Mouse (Mus musculus): ENCODE results near the gene Tnrc6b. TPM values are rescaled to one million over a fixed set of nuclear protein-coding genes. Genes with fewer than 3 reads are reported as not detected.
"Not testable (repeated sequence)": the region's sequence is repeated elsewhere in the genome, so short reads cannot be mapped to it uniquely, and the experiment has no call there.

The Tnrc6b gene
- polyA plus RNA-seq, 1 experiment from 2014 or later, result 24.9 TPM

GRCm38 (mm10) chr15:80722366-80722765 lies 11.3 kb downstream of the Tnrc6b start:
- H3K4me3 ChIP-seq (ENCODE audit: low read depth, low read length), result no peak overlapping the region
- no peaks in the 10 kb centered on the region for H3K36me3 ChIP-seq (ENCODE audit: control insufficient read depth, insufficient read depth, low read length)
- H3K4me1 ChIP-seq (replicated peaks; ENCODE audit: control insufficient read depth, insufficient read depth, low read length), result no peaks in the 10 kb centered on the region
- ATAC-seq (ENCODE audit: low FRiP score) (no peak), DNase-seq (ENCODE audit: low spot score) (no peak)
- H3K9ac ChIP-seq (ENCODE audit: low read depth, low read length), result no peak overlapping the region
- no peaks in the 10 kb centered on the region for H3K27me3 ChIP-seq (ENCODE audit: control insufficient read depth, insufficient read depth, low read length)
- 64% methylated on average over 3 of the region's 3 CpGs for WGBS
- no peak overlapping the region for H3K27ac ChIP-seq (ENCODE audit: low read depth, low read length)
- H3K4me2 ChIP-seq (replicated peaks; ENCODE audit: low read depth, low read length), result no peak overlapping the region
- H3K9me3 ChIP-seq (ENCODE audit: control insufficient read depth, low read length), result no peaks in the 10 kb centered on the region

- H3K4me1 ChIP-seq (replicated peaks; ENCODE audit: control insufficient read depth, insufficient read depth, low read length), result no peaks in the 10 kb centered on the region
- H3K4me2 ChIP-seq (replicated peaks; ENCODE audit: low read depth, low read length), result no peak overlapping the region
- H3K27ac ChIP-seq (ENCODE audit: low read depth, low read length), result no peak overlapping the region
- ATAC-seq (ENCODE audit: low FRiP score) (no peak), DNase-seq (ENCODE audit: low spot score) (no peak)
- H3K9ac ChIP-seq (ENCODE audit: low read depth, low read length), result no peak overlapping the region
- H3K27me3 ChIP-seq (ENCODE audit: control insufficient read depth, insufficient read depth, low read length), result no peaks in the 10 kb centered on the region
- no peak overlapping the region for H3K4me3 ChIP-seq (ENCODE audit: low read depth, low read length)
- 65% methylated on average over 2 of the region's 2 CpGs for WGBS
- H3K9me3 ChIP-seq (ENCODE audit: control insufficient read depth, low read length), result no peaks in the 10 kb centered on the region
- no peaks in the 10 kb centered on the region for H3K36me3 ChIP-seq (ENCODE audit: control insufficient read depth, insufficient read depth, low read length)
Observed at GRCm38 (mm10) chr15:80729477-80729876, 18.4 kb downstream of the Tnrc6b start.

DNA sequence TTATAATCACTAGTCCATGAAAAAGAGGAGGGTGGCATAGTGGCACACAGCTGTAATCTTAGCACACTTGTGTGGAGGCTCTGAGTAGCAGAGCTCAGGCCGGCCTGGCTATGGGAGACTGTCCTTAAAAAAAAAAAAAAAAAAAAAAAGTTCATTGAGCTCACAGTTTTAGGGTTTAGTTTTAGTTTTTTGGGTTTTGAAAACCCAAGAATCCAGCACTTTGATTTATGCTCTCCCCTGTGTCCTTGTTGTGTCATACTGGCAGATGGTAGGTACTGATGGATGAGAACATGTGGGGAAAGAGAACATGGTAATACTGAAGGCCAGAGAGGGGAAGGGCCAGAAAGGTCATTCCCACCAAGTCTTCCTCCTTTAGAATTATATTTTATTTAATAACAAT lies 19.9 kb downstream of the Tnrc6b start:
- no peaks in the 10 kb centered on the region for H3K27me3 ChIP-seq (ENCODE audit: control insufficient read depth, insufficient read depth, low read length)
- H3K4me2 ChIP-seq (replicated peaks; ENCODE audit: low read depth, low read length), result no peak overlapping the region
- DNase-seq (ENCODE audit: low spot score) (no peak), ATAC-seq (ENCODE audit: low FRiP score) (no peak)
- H3K9me3 ChIP-seq (ENCODE audit: control insufficient read depth, low read length), result no peaks in the 10 kb centered on the region
- 97% methylated on average over 1 of the region's 1 CpGs for WGBS
- H3K27ac ChIP-seq (ENCODE audit: low read depth, low read length), result no peak overlapping the region
- no peaks in the 10 kb centered on the region for H3K4me1 ChIP-seq (replicated peaks; ENCODE audit: control insufficient read depth, insufficient read depth, low read length)
- no peak overlapping the region for H3K4me3 ChIP-seq (ENCODE audit: low read depth, low read length)
- no peak overlapping the region for H3K9ac ChIP-seq (ENCODE audit: low read depth, low read length)
- no peaks in the 10 kb centered on the region for H3K36me3 ChIP-seq (ENCODE audit: control insufficient read depth, insufficient read depth, low read length)

DNA sequence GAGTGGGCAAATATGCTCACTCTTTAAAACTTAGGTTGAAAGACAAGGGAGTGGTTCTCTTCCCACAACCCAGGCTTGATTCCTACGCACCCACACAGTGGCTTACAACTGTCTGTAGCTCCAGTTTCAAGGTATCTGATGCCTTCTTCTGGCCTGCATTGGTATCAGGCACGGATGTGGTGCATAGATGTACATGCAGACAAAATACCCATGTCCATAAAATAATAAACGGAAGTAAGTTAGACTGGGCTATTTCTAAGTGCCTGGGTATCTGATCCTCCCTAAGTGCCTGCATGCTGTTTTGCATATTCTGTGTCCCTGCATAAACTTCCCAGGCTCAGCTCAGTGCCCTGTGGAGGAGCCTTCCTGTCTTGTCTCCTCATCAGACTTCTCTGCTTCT lies 20.4 kb downstream of the Tnrc6b start:
- ATAC-seq (ENCODE audit: low FRiP score) (no peak), DNase-seq (ENCODE audit: low spot score) (no peak)
- Histone ChIP-seq H3K9me3 (ENCODE audit: control insufficient read depth, low read length) (no peaks in the 10 kb centered on the region), H3K27me3 (ENCODE audit: control insufficient read depth, insufficient read depth, low read length) (no peaks in the 10 kb centered on the region), H3K9ac (ENCODE audit: low read depth, low read length) (no peak overlapping the region), H3K4me2 (replicated peaks; ENCODE audit: low read depth, low read length) (no peak overlapping the region), H3K27ac (ENCODE audit: low read depth, low read length) (no peak overlapping the region), H3K4me1 (replicated peaks; ENCODE audit: control insufficient read depth, insufficient read depth, low read length) (no peaks in the 10 kb centered on the region), H3K4me3 (ENCODE audit: low read depth, low read length) (no peak overlapping the region), H3K36me3 (ENCODE audit: control insufficient read depth, insufficient read depth, low read length) (no peaks in the 10 kb centered on the region)
- WGBS, result 88% methylated on average over 3 of the region's 3 CpGs

DNA sequence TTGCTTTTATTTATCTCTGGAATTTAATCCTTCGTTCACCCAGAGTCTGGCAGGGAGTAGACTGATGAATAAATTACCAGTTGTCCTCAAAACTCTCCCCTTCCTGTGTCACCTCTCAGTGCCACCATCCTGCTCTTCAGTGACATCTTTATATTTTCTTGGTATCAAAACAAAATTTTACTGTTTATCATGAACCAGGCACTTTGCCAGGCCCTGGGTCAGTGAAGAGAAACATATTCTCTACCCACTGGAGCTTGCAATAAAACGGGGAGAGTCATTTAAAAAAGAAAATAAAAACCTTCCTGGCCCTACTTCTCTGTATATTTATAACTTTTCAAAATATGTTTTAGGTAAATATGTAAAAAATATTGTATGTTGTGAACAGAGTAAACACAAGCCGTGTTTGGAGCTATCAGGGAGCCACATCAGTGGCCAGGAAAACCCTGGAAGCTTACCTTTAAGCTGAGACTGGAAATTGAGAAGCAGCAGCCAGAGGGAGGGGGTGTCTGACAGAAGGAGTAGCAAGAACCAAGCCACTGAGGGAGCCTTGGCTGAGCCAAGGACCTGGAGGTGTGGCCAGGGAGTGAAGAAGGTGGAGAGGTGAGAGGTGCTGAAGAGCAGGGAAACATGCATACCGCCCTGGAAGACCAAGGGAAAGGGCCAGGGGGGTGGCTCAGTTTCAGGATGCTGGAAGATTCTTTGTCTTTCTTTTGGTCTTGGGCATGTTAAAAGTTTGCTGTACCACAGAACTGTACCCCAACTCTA lies 21.3 kb downstream of the Tnrc6b start:
- Histone ChIP-seq H3K4me3 (ENCODE audit: low read depth, low read length) (no peak overlapping the region), H3K27me3 (ENCODE audit: control insufficient read depth, insufficient read depth, low read length) (no peaks in the 10 kb centered on the region), H3K27ac (ENCODE audit: low read depth, low read length) (no peak overlapping the region), H3K4me1 (replicated peaks; ENCODE audit: control insufficient read depth, insufficient read depth, low read length) (no peaks in the 10 kb centered on the region), H3K36me3 (ENCODE audit: control insufficient read depth, insufficient read depth, low read length) (no peaks in the 10 kb centered on the region), H3K4me2 (replicated peaks; ENCODE audit: low read depth, low read length) (no peak overlapping the region), H3K9ac (ENCODE audit: low read depth, low read length) (no peak overlapping the region), H3K9me3 (ENCODE audit: control insufficient read depth, low read length) (no peaks in the 10 kb centered on the region)
- WGBS, result 69% methylated on average over 4 of the region's 4 CpGs
- DNase-seq (ENCODE audit: low spot score) (no peak), ATAC-seq (ENCODE audit: low FRiP score) (no peak)

DNA sequence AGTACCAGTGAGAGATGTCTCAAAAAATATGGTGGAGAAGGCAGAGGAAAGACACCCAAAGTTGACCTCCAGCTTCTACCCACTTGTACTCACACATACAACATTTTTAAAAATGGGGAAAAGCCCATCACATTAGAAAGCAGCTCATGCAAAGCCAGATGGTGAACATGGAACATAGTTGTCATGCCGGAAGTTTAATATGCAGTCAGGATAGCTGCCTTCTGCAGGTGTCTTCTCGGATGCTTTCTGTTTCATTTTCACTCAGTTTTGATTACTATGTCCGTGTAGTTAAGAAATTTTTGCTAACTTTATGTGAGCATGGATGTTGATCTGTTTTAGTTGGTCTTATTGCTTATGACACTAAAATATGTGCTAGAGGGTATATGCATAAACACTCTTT lies 24.2 kb downstream of the Tnrc6b start:
- Histone ChIP-seq H3K4me2 (replicated peaks; ENCODE audit: low read depth, low read length) (no peak overlapping the region), H3K27ac (ENCODE audit: low read depth, low read length) (no peak overlapping the region), H3K9me3 (ENCODE audit: control insufficient read depth, low read length) (no peaks in the 10 kb centered on the region), H3K4me1 (replicated peaks; ENCODE audit: control insufficient read depth, insufficient read depth, low read length) (no peaks in the 10 kb centered on the region), H3K9ac (ENCODE audit: low read depth, low read length) (no peak overlapping the region), H3K36me3 (ENCODE audit: control insufficient read depth, insufficient read depth, low read length) (no peaks in the 10 kb centered on the region), H3K4me3 (ENCODE audit: low read depth, low read length) (no peak overlapping the region), H3K27me3 (ENCODE audit: control insufficient read depth, insufficient read depth, low read length) (no peaks in the 10 kb centered on the region)
- ATAC-seq (ENCODE audit: low FRiP score) (no peak), DNase-seq (ENCODE audit: low spot score) (no peak)
- WGBS, result 90% methylated on average over 3 of the region's 3 CpGs

- H3K4me3 ChIP-seq (ENCODE audit: low read depth, low read length); DNase-seq (ENCODE audit: low spot score); H3K27me3 ChIP-seq (ENCODE audit: control insufficient read depth, insufficient read depth, low read length); H3K9me3 ChIP-seq (ENCODE audit: control insufficient read depth, low read length); H3K9ac ChIP-seq (ENCODE audit: low read depth, low read length); H3K36me3 ChIP-seq (ENCODE audit: control insufficient read depth, insufficient read depth, low read length); ATAC-seq (ENCODE audit: low FRiP score); H3K27ac ChIP-seq (ENCODE audit: low read depth, low read length); H3K4me2 ChIP-seq (replicated peaks; ENCODE audit: low read depth, low read length); H3K4me1 ChIP-seq (replicated peaks; ENCODE audit: control insufficient read depth, insufficient read depth, low read length): not testable (repeated sequence)
- 91% methylated on average over 3 of the region's 4 CpGs for WGBS
Observed at GRCm38 (mm10) chr15:80735708-80736107, 24.6 kb downstream of the Tnrc6b start.

GRCm38 (mm10) chr15:80736553-80736952 lies 25.4 kb downstream of the Tnrc6b start:
- WGBS, result 60% methylated on average over 1 of the region's 1 CpGs
- H3K9me3 ChIP-seq (ENCODE audit: control insufficient read depth, low read length), result no peaks in the 10 kb centered on the region
- no peak overlapping the region for H3K27ac ChIP-seq (ENCODE audit: low read depth, low read length)
- no peaks in the 10 kb centered on the region for H3K27me3 ChIP-seq (ENCODE audit: control insufficient read depth, insufficient read depth, low read length)
- H3K4me3 ChIP-seq (ENCODE audit: low read depth, low read length), result no peak overlapping the region
- ATAC-seq (ENCODE audit: low FRiP score) (no peak), DNase-seq (ENCODE audit: low spot score) (no peak)
- no peak overlapping the region for H3K9ac ChIP-seq (ENCODE audit: low read depth, low read length)
- no peak overlapping the region for H3K4me2 ChIP-seq (replicated peaks; ENCODE audit: low read depth, low read length)
- H3K36me3 ChIP-seq (ENCODE audit: control insufficient read depth, insufficient read depth, low read length), result no peaks in the 10 kb centered on the region
- no peaks in the 10 kb centered on the region for H3K4me1 ChIP-seq (replicated peaks; ENCODE audit: control insufficient read depth, insufficient read depth, low read length)

- Histone ChIP-seq H3K4me3 (ENCODE audit: low read depth, low read length) (no peak overlapping the region), H3K9ac (ENCODE audit: low read depth, low read length) (no peak overlapping the region), H3K27ac (ENCODE audit: low read depth, low read length) (no peak overlapping the region), H3K27me3 (ENCODE audit: control insufficient read depth, insufficient read depth, low read length) (no peaks in the 10 kb centered on the region), H3K4me2 (replicated peaks; ENCODE audit: low read depth, low read length) (no peak overlapping the region), H3K36me3 (ENCODE audit: control insufficient read depth, insufficient read depth, low read length) (no peaks in the 10 kb centered on the region), H3K4me1 (replicated peaks; ENCODE audit: control insufficient read depth, insufficient read depth, low read length) (no peaks in the 10 kb centered on the region), H3K9me3 (ENCODE audit: control insufficient read depth, low read length) (no peaks in the 10 kb centered on the region)
- DNase-seq (ENCODE audit: low spot score), result no peak
- no peak for ATAC-seq (ENCODE audit: low FRiP score)
- 96% methylated on average over 2 of the region's 2 CpGs for WGBS
Observed at GRCm38 (mm10) chr15:80738244-80738643, 27.1 kb downstream of the Tnrc6b start.

All from hindbrain, embryonic 11.5 days (tissue).